Mouse (Mus musculus) B cell, adult (primary cell): ENCODE results near the gene Tlr2. TPM values are rescaled to one million over a fixed set of nuclear protein-coding genes. Genes with fewer than 3 reads are reported as not detected.

Experiments
- total RNA-seq: library from RNA; stranded (reverse); gene quantifications from 4 replicates; pipeline ENCODE4 v1.2.4, GENCODE M21; 2023; ENCODE audit not compliant: inconsistent age

The Tlr2 gene
- total RNA-seq, result 7.4 to 9.1 TPM (median 8.3 TPM) in 4 replicates

GRCm38 (mm10) chr3:83841095-83841850 is at the start of gene Tlr2:
Gene Tlr2 (minus strand): TSS chr3:83841767.

Other genes with a start within 250 kb of the Tlr2 start
- not detected in 4 replicates for gene Sfrp2, start 75.4 kb downstream of the Tlr2 start, total RNA-seq
- gene Tmem131l, start 198.4 kb upstream of the Tlr2 start, total RNA-seq, result 499 to 551 TPM (median 527 TPM) in 4 replicates